Mouse (Mus musculus) myocyte (in vitro differentiated cells): Measurements from ENCODE around the gene Lrsam1. TPM values are rescaled to one million over a fixed set of nuclear protein-coding genes. Genes with fewer than 3 reads are reported as not detected.

Experiments used
- H3K27me3 ChIP-seq: one replicate; pipeline ENCODE4 v1.6.1; 2011; ENCODE audit not compliant: control insufficient read depth, insufficient read depth, insufficient read length
- H3K36me3 ChIP-seq: one replicate; pipeline ENCODE4 v1.6.1; 2011; ENCODE audit not compliant: control insufficient read depth, insufficient read depth
- H3K4me2 ChIP-seq: one replicate; pipeline ENCODE4 v1.6.1; 2011; ENCODE audit warnings: low read depth, control low read depth
- H3K4me3 ChIP-seq: one replicate; pipeline ENCODE4 v1.5.1; 2011; ENCODE audit warnings: mild to moderate bottlenecking, control low read depth, moderate library complexity
- H3K79me2 ChIP-seq: one replicate; pipeline ENCODE4 v1.6.1; 2011; ENCODE audit not compliant: control insufficient read depth, insufficient read depth
- H3ac ChIP-seq: one replicate; pipeline ENCODE4 v1.6.1; 2011; ENCODE audit not compliant: control insufficient read depth, insufficient read length
- CEBPB ChIP-seq: IDR thresholded peaks from 2 replicates; pipeline ENCODE4 v1.6.1; 2011; ENCODE audit warnings: mild to moderate bottlenecking, moderate library complexity; ENCODE audit not compliant: poor library complexity, insufficient read depth, severe bottlenecking
- E2F4 ChIP-seq: IDR thresholded peaks from one replicate; pipeline ENCODE4 v1.6.1; 2011; ENCODE audit warnings: mild to moderate bottlenecking, control low read depth, moderate library complexity; ENCODE audit not compliant: insufficient read depth
- MAX ChIP-seq: IDR thresholded peaks from one replicate; pipeline ENCODE4 v1.6.1; 2011; ENCODE audit warnings: low read depth, mild to moderate bottlenecking, control low read depth
- MYOD1 ChIP-seq, 3 experiments: IDR thresholded peaks; one replicate each; pipeline ENCODE4 v1.6.1; 2011; ENCODE audit warnings: control low read depth in 2 of 3, low read depth in 2 of 3, mild to moderate bottlenecking in 2 of 3, moderate library complexity in 1 of 3; ENCODE audit not compliant: insufficient read length in 2 of 3, control insufficient read depth in 1 of 3
- MYOG ChIP-seq, 3 experiments: IDR thresholded peaks; one replicate each; pipeline ENCODE4 v1.6.1; 2011; ENCODE audit warnings: control low read depth in 2 of 3, low read depth in 2 of 3, mild to moderate bottlenecking in 2 of 3; ENCODE audit not compliant: insufficient read length in 2 of 3, control insufficient read depth in 1 of 3, insufficient read depth in 1 of 3
- POLR2A ChIP-seq: IDR thresholded peaks from one replicate; pipeline ENCODE4 v1.6.1; 2011; ENCODE audit warnings: low read depth, mild to moderate bottlenecking, control low read depth, moderate library complexity; ENCODE audit not compliant: insufficient read length
- POLR2AphosphoS2 ChIP-seq: IDR thresholded peaks from one replicate; pipeline ENCODE4 v1.6.1; 2011; ENCODE audit warnings: low read depth, control low read depth; ENCODE audit not compliant: insufficient read length
- REST ChIP-seq: IDR thresholded peaks from one replicate; pipeline ENCODE4 v1.6.1; 2011; ENCODE audit warnings: mild to moderate bottlenecking, control low read depth, moderate library complexity; ENCODE audit not compliant: insufficient read depth, insufficient read length
- SRF ChIP-seq: IDR thresholded peaks from one replicate; pipeline ENCODE4 v1.6.1; 2011; ENCODE audit warnings: low read depth; ENCODE audit not compliant: control insufficient read depth, insufficient read length
- TCF12 ChIP-seq: IDR thresholded peaks from one replicate; pipeline ENCODE4 v1.6.1; 2011; ENCODE audit warnings: mild to moderate bottlenecking, control low read depth; ENCODE audit not compliant: poor library complexity, insufficient read depth, severe bottlenecking
- TCF3 ChIP-seq: IDR thresholded peaks from one replicate; pipeline ENCODE4 v1.6.1; 2011; ENCODE audit warnings: low read depth, control low read depth; ENCODE audit not compliant: insufficient read length
- USF1 ChIP-seq: IDR thresholded peaks from one replicate; pipeline ENCODE4 v1.6.1; 2011; ENCODE audit warnings: low read depth, mild to moderate bottlenecking, control low read depth, moderate library complexity
- polyA plus RNA-seq: library from polyadenylated mRNA; unstranded; fragments of >200 nt; fragmentation: generic; extraction: Trizol; gene quantifications from one replicate; pipeline ENCODE4 v1.2.1, GENCODE M21; 2012; ENCODE audit warnings: missing spikeins

Lrsam1 gene
- polyA plus RNA-seq, 1 experiment = 11.5 TPM

GRCm38 (mm10) chr2:32904637-32905036, 56.8 kb downstream of the Lrsam1 start:
- TF ChIP-seq POLR2AphosphoS2 = no peak
- TF ChIP-seq TCF3 = no peak
- TF ChIP-seq USF1 = no peak
- no peak for TF ChIP-seq MYOD1 (IDR thresholded peaks at IDR 0.05; ENCODE audit: control insufficient read depth in 1 of 3, insufficient read length in 2 of 3, low read depth in 2 of 3)
- TF ChIP-seq CEBPB = no peak
- TF ChIP-seq E2F4 = no peak
- TF ChIP-seq POLR2A = no peak
- TF ChIP-seq MAX = no peak
- no peak for TF ChIP-seq TCF12
- no peak for TF ChIP-seq MYOG (IDR thresholded peaks at IDR 0.05; ENCODE audit: control insufficient read depth in 1 of 3, insufficient read depth in 1 of 3, insufficient read length in 2 of 3, low read depth in 2 of 3)
- TF ChIP-seq SRF = no peak
- TF ChIP-seq REST = no peak
- no peak overlapping the region for H3ac ChIP-seq
- no peak overlapping the region for H3K4me2 ChIP-seq
- H3K27me3 ChIP-seq = no peaks in the 10 kb centered on the region
- H3K4me3 ChIP-seq = no peak overlapping the region
- H3K36me3 ChIP-seq = peaks cover 5% of the 10 kb centered on the region
- peaks cover 83% of the 10 kb centered on the region for H3K79me2 ChIP-seq

DNA sequence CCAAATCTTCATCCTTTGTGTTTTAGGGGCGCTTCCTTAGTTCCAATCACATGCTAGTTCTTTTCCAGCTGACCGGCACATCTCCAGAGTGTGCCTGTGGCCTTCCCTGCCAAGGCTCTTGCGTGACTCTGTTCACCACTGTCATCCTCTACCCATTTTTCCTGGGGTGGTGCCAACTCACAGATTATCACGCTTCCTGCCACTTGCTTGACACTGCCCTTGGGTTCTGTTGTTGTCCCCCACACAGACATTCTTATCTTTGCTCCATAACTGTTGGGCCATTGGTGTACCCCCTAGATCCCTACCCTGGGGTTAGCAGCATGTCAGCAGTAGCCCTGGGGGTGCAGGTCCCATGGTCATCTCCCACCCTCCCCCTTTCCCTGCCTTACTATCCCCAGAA, 57.9 kb downstream of the Lrsam1 start:
- Histone ChIP-seq H3ac (no peak overlapping the region), H3K4me3 (no peak overlapping the region), H3K27me3 (no peaks in the 10 kb centered on the region), H3K36me3 (peaks cover 5% of the 10 kb centered on the region), H3K79me2 (peaks cover 87% of the 10 kb centered on the region), H3K4me2 (no peak overlapping the region)
- TF ChIP-seq SRF (no peak), POLR2A (no peak), MAX (no peak), MYOD1 (IDR thresholded peaks at IDR 0.05; ENCODE audit: control insufficient read depth in 1 of 3, insufficient read length in 2 of 3, low read depth in 2 of 3) (no peak), MYOG (IDR thresholded peaks at IDR 0.05; ENCODE audit: control insufficient read depth in 1 of 3, insufficient read depth in 1 of 3, insufficient read length in 2 of 3, low read depth in 2 of 3) (no peak), REST (no peak), TCF3 (no peak), USF1 (no peak), TCF12 (no peak), CEBPB (no peak)

DNA sequence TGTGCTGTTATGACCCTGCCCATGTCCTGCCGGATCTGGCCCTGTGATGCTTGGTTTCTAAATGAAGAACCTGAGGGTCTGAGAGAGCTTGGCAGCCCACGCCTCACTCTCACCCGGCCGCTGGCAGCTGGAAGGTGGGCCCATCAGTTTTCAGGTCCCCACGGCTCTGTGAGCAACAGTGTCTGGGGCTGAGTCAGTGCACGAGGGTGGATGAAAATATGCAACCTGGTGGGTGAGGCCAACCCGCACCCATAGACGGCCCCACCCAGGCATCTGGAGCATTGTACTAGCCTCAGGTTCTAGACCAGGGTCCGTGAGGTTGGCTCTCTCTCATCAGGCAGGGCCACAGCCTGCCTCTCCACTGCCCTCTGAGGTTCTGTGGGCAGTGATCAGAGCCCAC, 59.3 kb downstream of the Lrsam1 start:
- Histone ChIP-seq H3K4me3 (no peak overlapping the region), H3K36me3 (peaks cover 5% of the 10 kb centered on the region), H3K27me3 (no peaks in the 10 kb centered on the region), H3K4me2 (peak overlapping the region; percentile 3), H3K79me2 (peaks cover 94% of the 10 kb centered on the region), H3ac (no peak overlapping the region)
- TF ChIP-seq TCF12 (no peak), MYOD1 (IDR thresholded peaks at IDR 0.05; ENCODE audit: control insufficient read depth in 1 of 3, insufficient read length in 2 of 3, low read depth in 2 of 3) (no peak), SRF (no peak), MYOG (IDR thresholded peaks at IDR 0.05; ENCODE audit: control insufficient read depth in 1 of 3, insufficient read depth in 1 of 3, insufficient read length in 2 of 3, low read depth in 2 of 3) (peak in 1 of 3 experiments; percentile 58), MAX (no peak), TCF3 (no peak), CEBPB (no peak), E2F4 (no peak), POLR2A (no peak)

DNA sequence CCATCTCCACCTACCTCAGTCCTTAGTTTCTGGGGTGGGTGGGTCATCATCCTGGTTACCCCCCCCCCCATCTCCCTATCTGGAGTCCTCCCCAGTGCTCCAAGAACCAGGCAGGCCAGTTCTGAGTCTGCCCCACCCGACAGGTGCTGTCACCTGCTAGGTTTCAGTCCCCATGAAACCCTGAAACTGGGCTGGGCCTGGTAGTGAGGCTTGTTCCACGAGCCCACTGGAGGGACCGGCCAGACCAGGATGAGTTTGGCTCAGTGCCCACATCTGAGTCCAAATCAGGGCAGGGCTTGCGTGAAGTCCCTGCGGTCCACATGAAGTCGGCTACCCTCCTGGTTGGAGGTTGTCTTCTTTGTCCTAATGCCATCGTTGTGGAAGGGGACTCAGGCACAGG, 62.4 kb downstream of the Lrsam1 start:
- Histone ChIP-seq H3K4me3 (no peak overlapping the region), H3ac (no peak overlapping the region), H3K79me2 (peaks cover 90% of the 10 kb centered on the region), H3K27me3 (no peaks in the 10 kb centered on the region), H3K4me2 (no peak overlapping the region), H3K36me3 (no peaks in the 10 kb centered on the region)
- TF ChIP-seq MAX = no peak
- TF ChIP-seq TCF3 = no peak
- no peak for TF ChIP-seq USF1
- no peak for TF ChIP-seq REST
- no peak for TF ChIP-seq POLR2AphosphoS2
- no peak for TF ChIP-seq MYOD1 (IDR thresholded peaks at IDR 0.05; ENCODE audit: control insufficient read depth in 1 of 3, insufficient read length in 2 of 3, low read depth in 2 of 3)
- TF ChIP-seq E2F4 = no peak
- TF ChIP-seq CEBPB = no peak
- TF ChIP-seq SRF = no peak
- no peak for TF ChIP-seq MYOG (IDR thresholded peaks at IDR 0.05; ENCODE audit: control insufficient read depth in 1 of 3, insufficient read depth in 1 of 3, insufficient read length in 2 of 3, low read depth in 2 of 3)
- no peak for TF ChIP-seq POLR2A
- TF ChIP-seq TCF12 = no peak
